Mouse (Mus musculus) embryonic facial prominence, embryonic 13.5 days (tissue): ENCODE measurements around the gene B4galt3. TPM values are rescaled to one million over a fixed set of nuclear protein-coding genes. Genes with fewer than 3 reads are reported as not detected.
"Not testable (repeated sequence)": the region's sequence is repeated elsewhere in the genome, so short reads cannot be mapped to it uniquely, and the experiment has no call there.

Experiments
- ATAC-seq: fragments of 200-750 bp; cut with Nextera tagmentation; 2 replicates; pipeline ENCODE4 v1.8.0; 2017; ENCODE audit warnings: low read depth; ENCODE audit not compliant: insufficient number of reproducible peaks, insufficient read depth, low FRiP score, low TSS enrichment
- H3K27ac ChIP-seq: fragments of 300-500 bp; sonication (generic); 2 replicates; pipeline ENCODE4 v1.5.1; 2015; ENCODE audit warnings: moderate library complexity, mild to moderate bottlenecking, inconsistent platforms
- H3K27me3 ChIP-seq: fragments of 300-500 bp; sonication (generic); 2 replicates; pipeline ENCODE4 v1.6.1; 2015; ENCODE audit warnings: mild to moderate bottlenecking, inconsistent platforms
- H3K36me3 ChIP-seq: fragments of 300-500 bp; sonication (generic); 2 replicates; pipeline ENCODE4 v1.6.1; 2015; ENCODE audit warnings: mild to moderate bottlenecking, inconsistent platforms
- H3K4me1 ChIP-seq: fragments of 300-500 bp; sonication (generic); 2 replicates; pipeline ENCODE4 v1.6.1; 2015; ENCODE audit warnings: inconsistent platforms
- H3K4me2 ChIP-seq: fragments of 300-500 bp; sonication (generic); 2 replicates; pipeline ENCODE4 v1.6.1; 2015; ENCODE audit warnings: moderate library complexity, mild to moderate bottlenecking, inconsistent platforms
- H3K4me3 ChIP-seq: fragments of 300-500 bp; sonication (generic); 2 replicates; pipeline ENCODE4 v1.5.1; 2015; ENCODE audit warnings: mild to moderate bottlenecking, inconsistent platforms
- H3K9ac ChIP-seq: fragments of 300-500 bp; sonication (generic); 2 replicates; pipeline ENCODE4 v1.6.1; 2015; ENCODE audit warnings: mild to moderate bottlenecking, inconsistent platforms
- H3K9me3 ChIP-seq: fragments of 300-500 bp; sonication (generic); 2 replicates; pipeline ENCODE4 v1.6.1; 2016; ENCODE audit warnings: inconsistent platforms
- WGBS: fragments of 180-500 bp; shearing (Covaris S2); methylation state at CpG from one replicate; pipeline ENCODE4 v1.1.7; 2015; ENCODE audit warnings: mixed read lengths; 5-methylcytosine and 5-hydroxymethylcytosine counted together
- polyA plus RNA-seq: library from polyadenylated mRNA; unstranded; fragments of >200 nt; fragmentation: Nextera tagmentation; extraction: Ambion mirVana; gene quantifications from 2 replicates; pipeline ENCODE4 v1.2.1, GENCODE M21; 2015

B4galt3 gene
- polyA plus RNA-seq, 1 experiment from 2014 or later = 84.2 TPM

- H3K4me1 ChIP-seq = peaks cover 7% of the 10 kb centered on the region
- H3K9ac ChIP-seq = peak overlapping the region; percentile 83
- peak overlapping the region; percentile 74 for H3K4me3 ChIP-seq
- H3K4me2 ChIP-seq = peak overlapping the region; percentile 83
- peaks cover 12% of the 10 kb centered on the region for H3K36me3 ChIP-seq
- ATAC-seq = no peak
- no peaks in the 10 kb centered on the region for H3K9me3 ChIP-seq
- H3K27ac ChIP-seq = peak overlapping the region; percentile 95
- peaks cover 28% of the 10 kb centered on the region for H3K27me3 ChIP-seq
- 47% methylated on average over 5 of the region's 5 CpGs for WGBS
Observed at GRCm38 (mm10) chr1:171293906-171294297, 23.8 kb downstream of the B4galt3 start.

- under 1% methylated on average over 42 of the region's 42 CpGs for WGBS
- peak; percentile 61; the same call in 1 of the 2 replicates for ATAC-seq
- no peaks in the 10 kb centered on the region for H3K9me3 ChIP-seq
- peak within 1 kb of the TSS; percentile 83 for H3K9ac ChIP-seq
- H3K27ac ChIP-seq = peak within 1 kb of the TSS; percentile 95
- H3K4me1 ChIP-seq = peaks cover 7% of the 10 kb centered on the region
- peaks cover 6% of the 10 kb centered on the region for H3K36me3 ChIP-seq
- H3K4me3 ChIP-seq = peak within 1 kb of the TSS; percentile 74
- H3K27me3 ChIP-seq = peaks cover 28% of the 10 kb centered on the region
- peak within 1 kb of the TSS; percentile 83 for H3K4me2 ChIP-seq
Observed at GRCm38 (mm10) chr1:171294298-171295062, 24.4 kb downstream of the B4galt3 start, which contains the start of gene Ufc1. Ufc1 (minus strand) TSS chr1:171295024.

GRCm38 (mm10) chr1:171295063-171295402 is 24.9 kb downstream of the B4galt3 start:
- H3K36me3 ChIP-seq = peaks cover under 1% of the 10 kb centered on the region; the same call in 1 of the 2 replicates
- H3K4me3 ChIP-seq = peak overlapping the region; percentile 74
- peaks cover 28% of the 10 kb centered on the region for H3K27me3 ChIP-seq
- no peaks in the 10 kb centered on the region for H3K9me3 ChIP-seq
- peak overlapping the region; percentile 83 for H3K4me2 ChIP-seq
- peak overlapping the region; percentile 83 for H3K9ac ChIP-seq
- H3K4me1 ChIP-seq = peaks cover 7% of the 10 kb centered on the region
- WGBS = 18% methylated on average over 3 of the region's 3 CpGs
- no peak for ATAC-seq
- H3K27ac ChIP-seq = peak overlapping the region; percentile 95

GRCm38 (mm10) chr1:171298226-171298625 is 28.1 kb downstream of the B4galt3 start:
- no peaks in the 10 kb centered on the region for H3K36me3 ChIP-seq
- ATAC-seq = no peak
- peaks cover 7% of the 10 kb centered on the region for H3K4me1 ChIP-seq
- 64% methylated on average over 3 of the region's 3 CpGs for WGBS
- peaks cover 28% of the 10 kb centered on the region for H3K27me3 ChIP-seq
- no peaks in the 10 kb centered on the region for H3K9me3 ChIP-seq
- H3K4me2 ChIP-seq = no peak overlapping the region
- H3K9ac ChIP-seq = no peak overlapping the region
- no peak overlapping the region for H3K4me3 ChIP-seq
- no peak overlapping the region for H3K27ac ChIP-seq

GRCm38 (mm10) chr1:171306157-171306556 is 36.0 kb downstream of the B4galt3 start:
- not testable (repeated sequence) for H3K9ac ChIP-seq, ATAC-seq, H3K4me1 ChIP-seq, H3K9me3 ChIP-seq, H3K27me3 ChIP-seq, H3K4me3 ChIP-seq, H3K4me2 ChIP-seq, H3K36me3 ChIP-seq, H3K27ac ChIP-seq
- WGBS = 64% methylated on average over 5 of the region's 5 CpGs

GRCm38 (mm10) chr1:171309321-171309720 is 39.2 kb downstream of the B4galt3 start:
- H3K27me3 ChIP-seq = no peaks in the 10 kb centered on the region; the same call in 1 of the 2 replicates

GRCm38 (mm10) chr1:171319748-171320147 is 49.6 kb downstream of the B4galt3 start:
- no peaks in the 10 kb centered on the region for H3K36me3 ChIP-seq
- H3K27me3 ChIP-seq = no peaks in the 10 kb centered on the region
- 12% methylated on average over 7 of the region's 7 CpGs for WGBS
- no peaks in the 10 kb centered on the region for H3K4me1 ChIP-seq
- no peak for ATAC-seq
- no peak overlapping the region for H3K27ac ChIP-seq
- no peaks in the 10 kb centered on the region for H3K9me3 ChIP-seq
- H3K9ac ChIP-seq = no peak overlapping the region
- no peak overlapping the region for H3K4me3 ChIP-seq
- no peak overlapping the region for H3K4me2 ChIP-seq

More at GRCm38 (mm10) chr1:171309321-171309720, 39.2 kb downstream of the B4galt3 start:
- no peaks in the 10 kb centered on the region for H3K9me3 ChIP-seq
- no peak for ATAC-seq
- no peaks in the 10 kb centered on the region for H3K4me1 ChIP-seq
- no peaks in the 10 kb centered on the region for H3K36me3 ChIP-seq
- WGBS = 68% methylated on average over 2 of the region's 2 CpGs
- H3K9ac ChIP-seq = no peak overlapping the region
- H3K4me3 ChIP-seq = no peak overlapping the region
- H3K27ac ChIP-seq = no peak overlapping the region
- H3K4me2 ChIP-seq = no peak overlapping the region

- Histone ChIP-seq H3K36me3 (no peaks in the 10 kb centered on the region), H3K4me2 (no peak overlapping the region), H3K9ac (no peak overlapping the region), H3K27ac (no peak overlapping the region), H3K4me3 (no peak overlapping the region), H3K9me3 (no peaks in the 10 kb centered on the region), H3K4me1 (no peaks in the 10 kb centered on the region), H3K27me3 (no peaks in the 10 kb centered on the region)
- 12% methylated on average over 5 of the region's 5 CpGs for WGBS
- ATAC-seq = no peak
Observed at GRCm38 (mm10) chr1:171320151-171320550, 50.0 kb downstream of the B4galt3 start.

GRCm38 (mm10) chr1:171321415-171321814 is 51.3 kb downstream of the B4galt3 start:
- Histone ChIP-seq H3K4me1 (no peaks in the 10 kb centered on the region), H3K4me3 (no peak overlapping the region), H3K36me3 (no peaks in the 10 kb centered on the region), H3K9me3 (no peaks in the 10 kb centered on the region), H3K27me3 (no peaks in the 10 kb centered on the region), H3K27ac (no peak overlapping the region), H3K4me2 (no peak overlapping the region), H3K9ac (no peak overlapping the region)
- ATAC-seq = no peak

- WGBS = 75% methylated on average over 1 of the region's 1 CpGs
- Histone ChIP-seq H3K27me3 (no peaks in the 10 kb centered on the region), H3K4me2 (no peak overlapping the region), H3K27ac (no peak overlapping the region), H3K9me3 (no peaks in the 10 kb centered on the region), H3K4me3 (no peak overlapping the region), H3K9ac (no peak overlapping the region), H3K4me1 (no peaks in the 10 kb centered on the region), H3K36me3 (no peaks in the 10 kb centered on the region)
- ATAC-seq = no peak
Observed at GRCm38 (mm10) chr1:171322012-171322411, 51.9 kb downstream of the B4galt3 start.

- ATAC-seq = no peak
Observed at GRCm38 (mm10) chr1:171325571-171325970, 55.4 kb downstream of the B4galt3 start.

More at GRCm38 (mm10) chr1:171325571-171325970, 55.4 kb downstream of the B4galt3 start:
- no peak overlapping the region for H3K4me3 ChIP-seq
- no peaks in the 10 kb centered on the region for H3K27me3 ChIP-seq
- no peak overlapping the region for H3K27ac ChIP-seq
- no peaks in the 10 kb centered on the region for H3K36me3 ChIP-seq
- no peak overlapping the region for H3K9ac ChIP-seq
- no peak overlapping the region for H3K4me2 ChIP-seq
- no peaks in the 10 kb centered on the region for H3K9me3 ChIP-seq
- 81% methylated on average over 2 of the region's 2 CpGs for WGBS
- H3K4me1 ChIP-seq = peaks cover 16% of the 10 kb centered on the region
